Mouse (Mus musculus): ENCODE results near the gene C1qtnf6.

Gene C1qtnf6

DNA sequence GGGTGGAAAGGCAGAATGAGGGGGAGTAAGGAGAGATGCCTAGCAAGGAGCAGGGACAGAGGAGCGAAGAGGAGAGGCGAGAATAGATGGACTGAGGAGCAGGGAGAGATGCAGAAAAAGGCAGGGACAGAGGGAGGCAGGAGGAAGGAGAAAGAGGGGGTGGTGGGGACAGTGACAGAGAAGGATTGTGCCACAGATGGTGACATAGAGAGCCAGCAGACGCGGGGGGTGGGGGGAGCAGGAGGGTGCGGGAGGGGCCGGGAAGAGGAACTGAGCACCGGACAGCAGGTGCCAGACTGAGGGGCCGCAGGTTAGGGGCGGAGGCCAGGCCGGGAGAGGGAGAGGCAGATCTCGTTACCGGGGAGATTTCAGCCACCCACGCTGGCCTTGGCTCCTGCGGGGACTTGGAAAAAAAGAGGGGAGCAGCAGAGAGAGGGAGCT, 13.4 kb upstream of the C1qtnf6 start, which contains the start of gene Sstr3:
Gene Sstr3, minus strand, starts transcription at position 125 of the 441 bp plus-strand sequence.
- no peak for DNase-seq

DNA sequence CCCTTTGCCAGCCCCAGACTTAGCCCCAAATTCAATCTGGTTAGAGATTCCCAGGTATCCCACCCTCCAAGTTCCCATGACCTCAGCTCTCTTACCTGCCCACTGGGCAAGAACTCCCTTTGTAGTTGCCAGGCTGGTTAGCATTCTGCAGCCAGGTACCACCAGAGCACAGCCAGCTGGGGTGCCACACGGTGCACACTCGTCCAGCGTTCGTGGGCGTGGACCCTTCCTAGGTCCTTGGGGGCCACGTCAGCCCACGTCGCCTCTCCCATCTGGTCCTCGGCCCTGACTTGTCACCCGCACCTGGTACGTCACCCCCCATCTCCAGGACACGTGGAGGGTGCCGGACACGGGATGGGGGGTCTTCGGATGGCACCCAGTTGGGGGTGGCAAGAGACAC, 12.8 kb upstream of the C1qtnf6 start:
- no peak for DNase-seq

DNA sequence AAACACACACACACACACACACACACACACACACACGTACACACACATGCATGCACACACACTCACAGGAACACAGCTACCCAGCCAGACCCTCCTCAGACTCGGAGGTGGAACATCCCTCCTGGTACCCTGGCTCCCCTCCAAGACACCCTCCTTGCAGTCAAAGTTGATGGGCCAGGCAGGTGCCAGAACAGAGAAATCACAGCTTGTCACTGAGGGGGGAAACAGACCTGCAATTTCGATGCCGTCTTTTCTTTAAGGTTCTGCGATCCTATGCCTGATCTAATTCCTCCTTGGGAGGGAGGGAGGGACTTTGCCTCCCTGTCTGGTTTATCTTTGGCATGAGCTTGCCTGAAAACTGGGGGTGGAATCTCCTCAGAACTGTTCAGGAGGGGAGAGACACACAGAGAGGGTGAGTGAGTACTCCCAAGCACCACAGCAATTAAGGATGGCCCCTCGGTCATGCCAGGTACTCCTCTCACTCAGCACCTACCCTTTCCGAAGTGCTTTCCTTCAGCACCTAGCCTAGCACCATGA, 11.6 kb upstream of the C1qtnf6 start:
- no peak for DNase-seq

DNA sequence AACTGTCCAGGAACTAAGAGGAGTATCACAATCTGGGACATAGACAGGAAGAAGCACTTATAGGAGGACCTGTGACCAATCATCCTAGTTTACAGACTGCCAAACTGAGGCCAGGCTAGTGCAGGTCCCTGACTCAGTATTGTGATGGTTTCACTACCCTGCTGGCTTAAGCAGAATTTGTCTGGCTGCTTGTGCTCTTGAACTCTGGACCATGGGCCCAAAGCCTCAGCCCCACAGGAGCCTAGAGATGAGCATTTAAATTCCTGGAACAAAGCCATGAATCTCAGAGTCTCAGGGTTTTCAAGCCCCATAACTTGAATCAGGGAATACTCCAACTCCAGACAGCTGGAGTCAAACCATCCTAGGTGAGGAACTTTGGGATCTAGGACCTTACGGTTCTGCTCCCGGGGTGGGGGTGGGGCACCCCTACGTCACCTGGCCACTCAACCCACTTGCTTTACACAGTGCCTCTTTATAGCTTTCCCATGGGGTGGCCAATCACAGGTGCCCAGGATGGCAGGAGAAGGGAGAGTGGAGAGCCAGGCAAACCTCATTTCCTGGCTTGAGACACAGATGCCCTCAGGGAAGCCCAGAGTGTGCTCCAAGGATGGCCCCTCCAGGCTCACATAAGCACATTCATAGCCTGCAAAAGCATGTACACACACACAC, 11.0 kb upstream of the C1qtnf6 start:
- DNase-seq, result no peak

DNA sequence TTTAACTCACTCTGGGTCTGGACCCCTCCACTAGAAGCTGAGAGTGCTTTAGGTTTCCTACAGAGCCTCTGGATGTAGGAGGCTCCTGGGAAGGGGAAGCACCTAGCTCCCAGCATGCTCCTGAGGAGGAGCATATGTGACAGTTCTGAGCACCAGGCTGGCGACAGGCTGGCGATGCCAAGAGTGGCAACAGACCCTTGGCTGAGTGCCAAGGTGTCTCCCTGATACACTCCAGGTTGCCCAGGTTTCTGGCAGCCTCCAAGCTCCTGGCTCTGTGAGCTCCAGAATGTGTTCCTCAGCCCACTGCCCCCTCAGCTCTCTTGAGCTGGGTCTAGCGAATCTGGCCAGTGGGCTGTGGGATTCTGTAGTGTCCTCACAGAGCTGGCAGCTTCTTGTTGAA, 10.4 kb upstream of the C1qtnf6 start:
- DNase-seq, result no peak

DNA sequence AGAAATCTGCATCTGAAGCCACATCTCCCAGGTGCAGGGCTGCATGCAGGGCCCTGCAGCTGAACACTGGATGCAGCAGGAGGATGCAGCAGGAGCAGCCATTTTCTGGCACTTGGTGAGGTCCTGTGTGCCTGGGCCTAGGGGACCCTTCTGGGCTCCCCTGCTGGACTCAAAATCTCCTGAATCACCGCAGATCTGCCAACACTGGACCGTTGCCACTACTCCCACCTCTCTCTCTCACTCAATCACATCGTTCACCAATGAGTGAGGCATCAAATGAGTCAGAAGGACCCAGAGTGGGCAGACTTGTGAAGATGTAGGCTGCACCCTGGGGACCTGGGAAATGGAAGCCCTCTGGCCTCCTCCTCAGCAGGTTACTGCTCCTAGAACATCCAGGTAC, 9.8 kb upstream of the C1qtnf6 start:
- DNase-seq, result no peak

DNA sequence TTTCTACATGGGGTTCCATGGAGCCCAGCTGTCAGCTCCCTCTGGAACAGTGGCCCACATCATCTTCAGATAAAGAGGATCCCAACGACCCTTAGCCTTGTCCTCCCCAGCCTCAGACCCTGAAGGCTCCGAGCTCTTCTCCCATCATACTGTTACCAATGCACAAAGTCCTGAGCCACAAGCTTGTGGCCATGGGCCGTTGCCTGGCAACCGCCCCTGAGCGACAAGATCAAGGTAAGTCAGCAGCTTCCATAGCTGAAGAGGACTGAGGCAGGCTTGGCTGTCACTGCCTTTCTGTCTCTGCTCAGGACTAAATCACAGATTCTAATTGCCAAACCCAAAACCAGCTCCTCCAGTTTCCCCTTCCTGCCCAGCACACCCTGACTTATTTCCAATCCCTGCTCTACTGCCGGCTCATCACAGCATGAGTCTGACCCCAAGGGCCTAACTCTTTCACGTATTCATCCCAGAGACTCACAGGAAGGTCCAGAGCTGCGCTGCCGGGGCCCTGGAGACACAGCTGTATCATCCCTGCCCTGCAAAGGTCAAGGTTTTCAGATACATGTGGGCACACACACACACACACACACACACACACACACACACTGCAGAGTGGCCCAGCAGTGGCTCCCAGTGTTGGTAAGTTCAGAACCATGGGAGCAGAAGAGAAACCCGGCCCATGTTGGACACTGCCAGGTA, 4.7 kb upstream of the C1qtnf6 start:
- no peak for DNase-seq

DNA sequence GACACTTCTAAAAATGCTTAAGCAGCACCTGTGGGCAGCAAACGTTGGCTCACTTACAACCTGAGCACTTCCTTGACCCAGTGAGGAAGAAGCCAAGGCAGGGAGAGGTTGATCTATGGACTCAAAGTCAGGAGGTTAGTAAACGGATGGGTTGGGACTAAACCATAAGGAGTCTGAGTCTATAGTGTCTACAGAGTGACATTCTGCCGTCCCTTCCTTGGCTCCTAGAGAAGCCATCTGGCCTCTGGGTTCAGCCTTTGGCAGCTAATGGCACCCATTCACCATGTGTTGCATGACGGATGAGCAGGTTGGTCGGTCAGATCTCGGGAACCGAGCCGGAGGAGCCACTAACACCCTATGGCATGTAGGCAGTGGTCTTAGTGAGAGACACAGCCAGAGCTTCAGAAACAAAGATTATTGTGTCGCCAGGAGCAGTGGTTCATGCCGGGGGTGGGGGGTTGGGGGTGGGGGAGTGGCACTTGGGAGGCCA, 2.2 kb upstream of the C1qtnf6 start:
- DNase-seq, result no peak

DNA sequence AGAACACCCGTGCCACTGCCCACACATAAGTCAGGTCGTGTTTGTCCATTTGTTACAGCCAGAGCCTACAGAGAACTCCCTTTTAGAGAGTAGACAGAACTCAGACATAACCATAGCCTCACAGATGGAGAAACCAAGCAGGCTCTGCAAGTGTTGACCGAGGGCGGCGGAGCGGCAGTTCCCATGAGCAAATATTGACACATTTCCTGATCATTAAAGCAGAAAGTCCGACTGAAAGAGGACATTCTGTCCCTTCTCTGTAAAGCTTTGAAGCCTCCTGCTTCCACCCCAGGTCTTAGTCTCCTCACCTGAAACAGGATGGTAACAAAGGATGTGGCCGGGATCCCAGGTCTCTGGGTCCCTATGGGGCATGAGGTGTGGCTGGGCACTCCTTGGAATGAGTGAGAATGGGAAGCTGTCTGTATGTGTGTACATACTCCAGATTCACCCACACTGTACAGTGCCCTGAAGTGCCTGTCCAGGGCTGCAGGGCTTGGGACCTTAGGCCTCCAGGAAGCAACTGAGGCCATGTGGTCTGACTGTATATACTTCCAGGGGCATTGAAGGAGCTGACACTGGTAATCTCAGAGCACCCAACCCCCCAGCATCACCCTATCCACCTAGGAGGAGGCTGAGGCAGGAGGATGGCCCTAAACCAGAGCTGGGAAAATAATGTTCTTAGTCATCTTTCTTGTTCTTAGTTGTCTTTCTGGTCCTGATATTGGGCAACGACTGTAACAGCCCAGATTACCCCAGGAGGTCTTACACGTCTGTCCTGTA, 1.5 kb upstream of the C1qtnf6 start:
- no peak for DNase-seq

DNA sequence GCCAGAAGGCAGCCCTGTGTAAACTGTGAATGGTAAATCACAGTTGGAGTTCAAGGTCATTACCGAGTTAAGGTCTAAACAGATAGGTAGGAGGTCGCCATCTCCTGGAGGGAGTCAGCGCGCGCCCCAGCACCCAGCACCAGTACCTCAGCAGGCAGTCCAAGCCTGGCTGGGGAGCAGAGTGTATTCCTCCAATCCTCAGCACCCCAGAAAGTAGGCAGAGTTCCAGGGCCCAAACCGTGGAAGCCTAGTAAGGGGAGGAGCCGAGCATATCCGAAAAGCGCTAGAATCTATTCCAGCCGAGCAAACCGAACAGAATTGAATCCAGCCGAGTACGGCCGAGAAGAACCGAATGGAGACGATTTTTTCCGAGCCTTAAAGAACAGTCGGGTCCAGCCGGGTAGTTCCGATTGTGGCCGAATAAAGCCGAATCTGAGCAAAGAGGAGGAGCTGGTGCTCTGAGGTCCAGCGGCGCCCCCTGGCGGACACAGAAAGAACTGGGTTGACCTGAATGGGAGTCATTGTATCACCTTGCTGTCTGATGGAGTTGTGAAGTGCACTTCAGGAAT, 769 bp upstream of the C1qtnf6 start:
- DNase-seq, result peak; percentile 94 to 96

DNA sequence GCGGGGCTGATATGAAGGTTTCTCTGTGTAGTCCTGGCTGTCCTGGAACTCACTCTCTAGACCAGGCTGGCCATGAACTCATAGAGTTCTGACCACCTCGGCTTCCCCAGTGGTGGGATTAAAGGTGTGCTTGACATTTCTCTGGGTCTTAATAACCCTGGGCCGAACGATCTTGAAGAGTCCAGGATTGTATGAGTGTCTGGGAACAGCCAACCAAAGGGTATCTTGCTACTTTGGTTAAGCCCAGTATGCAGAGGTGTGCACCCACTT, 170 bp upstream of the C1qtnf6 start:
- DNase-seq, result no peak

DNA sequence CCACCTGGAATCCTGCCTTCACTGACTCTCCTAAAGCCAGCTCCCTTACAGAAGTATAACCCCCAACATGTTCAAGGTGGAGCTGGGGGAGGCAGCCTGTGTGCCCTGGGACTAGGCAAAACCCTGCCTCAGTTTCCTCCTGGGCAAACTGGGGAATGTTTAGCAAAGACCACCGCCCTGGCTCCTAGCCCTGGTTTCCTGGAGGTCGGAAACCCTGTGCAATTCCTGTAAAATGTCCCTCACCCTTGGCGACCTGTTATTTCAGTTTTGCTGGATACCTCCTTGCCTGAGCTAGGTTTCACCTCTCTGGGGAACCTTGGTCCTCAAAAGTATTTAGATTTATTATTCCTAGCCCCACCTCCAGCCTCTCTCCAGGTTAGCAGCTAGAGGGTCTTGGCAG, 1.1 kb downstream of the C1qtnf6 start:
- DNase-seq, result no peak

DNA sequence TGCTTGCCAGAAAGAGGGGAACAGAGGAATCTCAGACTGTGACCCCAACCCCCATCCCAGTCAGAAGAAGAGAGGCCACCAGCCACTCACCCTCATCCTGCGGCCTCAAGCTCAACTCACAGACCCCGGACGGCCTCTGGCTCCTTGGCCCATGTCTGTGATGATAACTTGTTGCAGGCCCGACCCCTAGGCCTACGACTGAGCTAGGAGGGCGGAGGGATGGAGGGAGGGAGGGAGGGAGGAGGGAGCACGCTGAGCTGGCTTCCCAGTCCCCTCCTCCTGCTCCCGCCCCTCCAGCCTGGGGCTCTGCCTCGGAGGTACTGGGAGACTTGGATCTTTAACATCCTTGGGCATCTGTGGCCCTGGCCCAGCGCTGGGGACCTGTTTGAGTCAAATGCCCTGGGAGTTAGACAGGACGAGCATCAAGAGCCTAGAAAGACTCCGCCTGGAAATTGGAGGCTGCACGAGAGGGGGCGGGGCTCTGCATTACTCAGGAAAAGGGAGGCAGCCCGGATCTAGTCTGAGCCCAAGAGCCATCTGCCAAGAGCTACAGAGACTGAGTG, 1.7 kb downstream of the C1qtnf6 start:
- DNase-seq, result no peak

DNA sequence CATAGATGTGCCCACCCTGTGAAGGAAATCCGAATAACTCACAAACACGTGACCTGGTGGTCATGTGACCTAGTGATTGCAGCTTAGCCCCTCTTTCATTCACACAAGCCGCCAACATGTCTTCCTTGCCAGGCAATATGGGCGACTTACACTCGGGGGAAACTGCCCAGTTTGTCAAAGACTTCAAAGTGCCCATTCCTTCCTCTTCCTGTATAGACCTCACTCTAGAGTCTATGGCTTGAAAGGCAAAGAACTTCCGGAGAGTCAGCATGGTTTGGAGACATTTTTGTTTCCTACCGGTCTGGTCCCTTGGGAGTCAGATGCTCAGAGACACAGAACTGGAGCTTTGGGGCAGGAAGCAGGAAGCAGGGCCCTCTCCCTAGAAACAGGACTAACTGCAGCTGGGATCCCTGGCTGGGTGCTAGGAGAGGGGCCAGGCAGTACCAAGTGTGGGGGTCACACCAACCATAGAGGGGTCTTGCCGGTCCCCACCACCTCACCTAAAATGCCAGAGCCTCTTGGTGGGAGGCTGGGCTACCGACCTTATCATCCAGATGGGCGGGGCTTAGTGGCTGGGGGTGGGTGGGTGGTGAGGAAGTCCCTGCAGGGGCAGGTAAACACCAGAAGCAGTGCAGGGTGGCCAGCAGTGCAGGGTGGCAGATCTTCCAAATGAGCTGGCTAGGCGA, 2.3 kb downstream of the C1qtnf6 start:
- DNase-seq, result no peak

DNA sequence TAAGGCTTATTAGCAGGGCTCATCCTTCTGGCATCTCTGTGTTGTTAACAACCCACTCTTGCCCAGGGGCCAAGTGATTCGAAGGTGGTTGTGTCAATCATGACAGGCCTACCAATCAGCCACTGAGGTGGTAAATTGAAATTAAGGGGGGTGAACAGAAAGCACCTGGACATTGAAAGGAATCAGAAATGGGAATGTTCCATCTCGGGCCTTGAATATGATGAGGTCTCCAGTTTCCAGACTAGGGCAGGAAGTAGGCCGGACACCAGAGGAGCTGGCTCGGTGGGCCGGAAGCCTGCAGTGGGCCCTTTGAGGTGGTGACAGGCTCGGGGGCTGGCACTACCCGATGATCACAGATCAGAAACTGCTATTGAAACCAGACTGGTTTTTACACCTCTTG, 3.2 kb downstream of the C1qtnf6 start:
- peak; percentile 45 to 57 for DNase-seq

DNA sequence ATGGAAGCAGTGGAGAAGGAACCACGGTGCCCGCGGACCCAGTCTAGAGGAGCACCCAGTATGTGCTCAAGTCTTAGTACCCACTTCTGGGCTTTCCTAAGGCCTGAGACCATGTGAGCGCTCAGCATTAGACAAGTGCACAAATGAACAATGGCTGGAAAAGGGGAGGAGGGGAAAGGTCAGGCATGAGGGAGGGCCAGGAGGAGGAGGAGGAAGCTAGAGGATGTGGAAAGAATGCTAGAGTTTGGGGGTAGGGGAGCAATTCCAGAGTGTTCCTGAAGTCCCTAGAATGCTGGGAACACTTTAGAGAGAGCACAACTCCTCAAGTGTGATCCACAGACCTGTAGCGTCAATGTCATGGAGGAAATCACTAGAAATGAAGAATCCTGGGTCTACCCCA, 7.1 kb downstream of the C1qtnf6 start:
- DNase-seq, result no peak

DNA sequence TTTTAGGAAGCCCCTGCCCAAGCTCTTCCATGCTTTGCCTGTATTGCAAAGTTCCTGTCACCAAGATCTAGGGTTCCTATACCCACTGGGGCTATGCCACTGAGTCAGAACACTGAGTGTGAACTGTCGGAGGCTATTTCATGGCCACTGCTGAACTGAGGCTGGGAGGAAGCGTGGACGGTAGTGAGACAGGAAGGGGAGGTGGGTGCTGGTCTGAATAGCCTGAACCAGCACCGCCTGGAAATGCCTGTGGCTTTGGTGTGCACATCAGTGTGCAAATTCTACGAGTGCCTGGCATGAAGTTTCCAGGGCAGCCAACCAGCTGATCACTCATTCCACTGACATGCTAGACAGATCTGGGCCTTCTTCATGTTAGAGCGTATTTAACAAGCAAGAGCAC, 9.3 kb downstream of the C1qtnf6 start:
- no peak for DNase-seq

DNA sequence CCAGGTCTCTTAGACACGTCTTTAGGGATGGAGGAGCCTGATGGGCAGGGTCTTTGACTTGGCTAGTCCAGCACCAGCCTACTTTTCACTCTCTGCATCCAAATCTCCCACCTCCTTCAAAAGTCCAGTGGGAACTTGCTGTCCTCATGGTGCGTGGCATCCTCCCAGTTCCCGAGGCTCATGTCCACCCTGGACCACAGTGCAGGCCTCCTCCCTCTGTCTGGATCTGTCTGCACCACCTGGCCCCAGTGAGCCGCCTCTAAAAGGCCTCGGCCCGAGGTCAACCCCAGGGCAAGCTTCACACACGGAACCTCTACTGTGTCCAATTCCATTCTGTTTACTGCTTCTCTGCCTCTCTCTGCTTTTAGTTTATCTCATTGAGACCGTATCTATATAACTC, 9.9 kb downstream of the C1qtnf6 start:
- no peak for DNase-seq

DNA sequence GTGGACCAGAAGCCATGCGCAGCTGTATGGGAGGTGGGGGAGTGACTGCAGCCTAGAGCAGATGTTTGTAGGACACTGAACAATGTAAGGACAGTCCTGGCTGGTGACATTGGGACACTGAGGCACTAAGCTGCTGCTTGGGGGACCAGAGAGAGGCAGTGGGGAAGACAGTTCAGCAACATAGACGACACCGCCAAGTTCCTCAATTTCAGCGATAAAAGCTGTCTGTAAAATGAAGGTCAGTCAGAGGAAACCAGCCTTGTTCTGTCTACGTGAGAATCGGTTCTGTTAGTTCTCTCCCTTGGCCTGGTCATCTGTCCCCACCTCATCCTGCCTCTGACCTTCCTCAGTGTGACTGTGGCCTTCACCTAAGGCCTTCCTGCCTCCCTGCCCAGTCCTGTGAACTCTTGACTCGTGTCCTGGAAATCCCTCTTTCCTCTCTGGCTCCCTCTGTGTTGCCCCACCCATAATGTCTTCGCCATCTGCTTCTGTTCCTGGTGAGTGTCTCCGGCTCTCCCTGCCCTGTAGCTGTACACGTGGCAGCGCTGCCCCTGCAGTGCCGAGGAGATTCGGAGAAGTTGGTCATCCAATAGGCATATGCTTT, 11.0 kb downstream of the C1qtnf6 start:
- no peak for DNase-seq

DNA sequence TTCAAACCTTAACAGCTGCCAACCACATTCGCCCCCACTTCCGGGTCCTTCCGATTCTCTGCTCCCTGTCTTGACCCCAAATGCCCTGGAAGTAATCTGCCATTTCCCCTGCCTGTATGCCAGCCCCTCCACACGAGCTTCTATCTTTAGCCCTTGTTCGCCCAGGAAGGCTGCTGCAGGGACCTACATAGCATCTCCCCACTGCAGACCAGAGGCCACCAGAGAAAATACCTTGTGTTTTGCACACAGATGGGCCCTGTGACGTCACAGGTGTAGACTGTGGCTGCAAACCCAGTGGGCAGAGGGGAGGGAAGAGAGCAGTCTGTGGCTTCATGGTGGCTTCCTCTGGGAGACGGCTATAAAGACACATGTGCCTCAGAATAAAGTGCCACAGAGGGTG, 13.0 kb downstream of the C1qtnf6 start:
- DNase-seq, result peak; percentile 49 to 64

DNA sequence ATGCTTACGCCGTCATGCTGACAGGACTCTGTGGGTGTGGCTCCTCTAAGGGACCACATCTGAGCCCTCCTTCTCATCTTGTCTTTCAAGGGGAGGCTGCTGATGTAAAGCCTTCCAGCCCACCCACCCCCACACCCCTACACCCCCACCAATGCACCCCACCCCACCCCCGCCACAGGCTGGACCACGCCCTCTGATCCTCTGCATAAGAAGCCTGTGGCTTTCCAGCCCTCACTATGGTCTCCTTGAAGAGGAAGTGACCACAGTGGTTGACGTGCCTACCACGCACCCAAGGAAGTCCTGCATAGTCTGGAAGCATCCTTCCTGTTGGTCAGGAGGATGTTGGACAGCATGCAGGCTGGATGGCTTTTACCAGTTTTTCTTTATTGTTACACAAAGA, 15.5 kb downstream of the C1qtnf6 start:
- no peak for DNase-seq
